Mouse (Mus musculus) midbrain, embryonic 16.5 days (tissue): ENCODE results near the gene Rpp21. TPM values are rescaled to one million over a fixed set of nuclear protein-coding genes. Genes with fewer than 3 reads are reported as not detected.

Experiments used
- ATAC-seq: fragments of 200-750 bp; cut with Nextera tagmentation; 2 replicates; pipeline ENCODE4 v1.8.0; 2017; ENCODE audit warnings: moderate TSS enrichment
- H3K27ac ChIP-seq: fragments of 300-500 bp; sonication (generic); 2 replicates; pipeline ENCODE4 v1.5.1; 2014; ENCODE audit warnings: mild to moderate bottlenecking, low read length, mixed read lengths
- H3K27me3 ChIP-seq: fragments of 300-500 bp; sonication (generic); 2 replicates; pipeline ENCODE4 v1.6.1; 2014; ENCODE audit warnings: low read depth, low read length, mixed read lengths; ENCODE audit not compliant: control insufficient read depth, insufficient read depth
- H3K36me3 ChIP-seq: fragments of 300-500 bp; sonication (generic); 2 replicates; pipeline ENCODE4 v1.6.1; 2014; ENCODE audit warnings: mild to moderate bottlenecking, low read length, moderate library complexity, mixed read lengths; ENCODE audit not compliant: control insufficient read depth, insufficient read depth
- H3K4me1 ChIP-seq: fragments of 300-500 bp; sonication (generic); 2 replicates; pipeline ENCODE4 v1.6.1; 2014; ENCODE audit warnings: mild to moderate bottlenecking, low read length, mixed read lengths; ENCODE audit not compliant: control insufficient read depth, insufficient read depth
- H3K4me2 ChIP-seq: fragments of 300-500 bp; sonication (generic); 2 replicates; pipeline ENCODE4 v1.6.1; 2014; ENCODE audit warnings: mild to moderate bottlenecking, low read length, mixed read lengths
- H3K4me3 ChIP-seq: fragments of 300-500 bp; sonication (generic); 2 replicates; pipeline ENCODE4 v1.5.1; 2014; ENCODE audit warnings: low read depth, mild to moderate bottlenecking, low read length, moderate library complexity, mixed read lengths
- H3K9ac ChIP-seq: fragments of 300-500 bp; sonication (generic); 2 replicates; pipeline ENCODE4 v1.6.1; 2014; ENCODE audit warnings: low read depth, low read length, mixed read lengths
- H3K9me3 ChIP-seq: fragments of 300-500 bp; sonication (generic); replicated peaks from 2 replicates; pipeline ENCODE4 v1.6.1; 2014; ENCODE audit warnings: mild to moderate bottlenecking, low read length, mixed read lengths; ENCODE audit not compliant: control insufficient read depth, poor library complexity, severe bottlenecking
- WGBS: fragments of 180-500 bp; shearing (Covaris S2); extraction: QIAGEN DNeasy Blood & Tissue Kit; methylation state at CpG from one replicate; pipeline ENCODE4 v1.1.7; 2014; 5-methylcytosine and 5-hydroxymethylcytosine counted together
- polyA plus RNA-seq: library from polyadenylated mRNA; unstranded; fragments of >200 nt; fragmentation: Nextera tagmentation; extraction: Ambion mirVana; gene quantifications from 2 replicates; pipeline ENCODE4 v1.2.1, GENCODE M21; 2015

Gene Rpp21
- polyA plus RNA-seq, 1 experiment from 2014 or later: 135 TPM

- Histone ChIP-seq H3K9ac (no peak overlapping the region), H3K27ac (no peak overlapping the region), H3K4me2 (no peak overlapping the region), H3K4me1 (no peaks in the 10 kb centered on the region), H3K9me3 (no peaks in the 10 kb centered on the region), H3K27me3 (peaks cover 20% of the 10 kb centered on the region), H3K4me3 (no peak overlapping the region), H3K36me3 (no peaks in the 10 kb centered on the region)
- no peak for ATAC-seq
- 56% methylated on average over 3 of the region's 3 CpGs for WGBS
Observed at GRCm38 (mm10) chr17:36224451-36224850, 33.4 kb downstream of the Rpp21 start.

- Histone ChIP-seq H3K4me2 (no peak overlapping the region), H3K4me3 (no peak overlapping the region), H3K4me1 (0 out of 2 replicates have a peak, but pooled peaks cover 2% of the 10 kb centered on the region), H3K9ac (no peak overlapping the region), H3K36me3 (no peaks in the 10 kb centered on the region), H3K27me3 (peaks cover 31% of the 10 kb centered on the region), H3K27ac (no peak overlapping the region), H3K9me3 (no peaks in the 10 kb centered on the region)
- WGBS: 49% methylated on average over 5 of the region's 5 CpGs
- no peak for ATAC-seq
Observed at GRCm38 (mm10) chr17:36218594-36219155, 39.2 kb downstream of the Rpp21 start.

GRCm38 (mm10) chr17:36215586-36215985 is 42.3 kb downstream of the Rpp21 start:
- WGBS: 2% methylated on average over 20 of the region's 20 CpGs
- Histone ChIP-seq H3K4me2 (peak overlapping the region; percentile 21), H3K27ac (no peak overlapping the region), H3K4me1 (0 out of 2 replicates have a peak, but pooled peaks cover 2% of the 10 kb centered on the region), H3K27me3 (peaks cover 41% of the 10 kb centered on the region), H3K9me3 (no peaks in the 10 kb centered on the region), H3K9ac (no peak overlapping the region), H3K4me3 (0 out of 2 replicates have a peak overlapping the region, but pooled peaks have one; percentile 7), H3K36me3 (no peaks in the 10 kb centered on the region)
- no peak for ATAC-seq

- Histone ChIP-seq H3K27me3 (peaks cover 27% of the 10 kb centered on the region), H3K4me1 (peaks cover 4% of the 10 kb centered on the region; the same call in 1 of the 2 replicates)
Observed at GRCm38 (mm10) chr17:36206846-36207245, 51.0 kb downstream of the Rpp21 start.

GRCm38 (mm10) chr17:36205862-36206261 is 52.0 kb downstream of the Rpp21 start:
- H3K4me3 ChIP-seq: peak overlapping the region; percentile 35
- H3K36me3 ChIP-seq: no peaks in the 10 kb centered on the region
- no peak for ATAC-seq
- no peaks in the 10 kb centered on the region for H3K9me3 ChIP-seq
- WGBS: under 1% methylated on average over 32 of the region's 41 CpGs
- H3K4me1 ChIP-seq: peaks cover 4% of the 10 kb centered on the region; the same call in 1 of the 2 replicates
- H3K4me2 ChIP-seq: peak overlapping the region; percentile 66
- no peak overlapping the region for H3K27ac ChIP-seq
- H3K9ac ChIP-seq: peak overlapping the region; percentile 30; the same call in 1 of the 2 replicates
- peaks cover 26% of the 10 kb centered on the region for H3K27me3 ChIP-seq

More at GRCm38 (mm10) chr17:36206846-36207245, 51.0 kb downstream of the Rpp21 start:
- H3K4me2 ChIP-seq: no peak overlapping the region
- ATAC-seq: no peak
- H3K9ac ChIP-seq: no peak overlapping the region
- no peak overlapping the region for H3K4me3 ChIP-seq
- no peaks in the 10 kb centered on the region for H3K9me3 ChIP-seq
- no peak overlapping the region for H3K27ac ChIP-seq
- no peaks in the 10 kb centered on the region for H3K36me3 ChIP-seq

Other genes starting within 250 kb of the Rpp21 start
- gene H2-T24, start 237.5 kb downstream of the Rpp21 start, polyA plus RNA-seq: 8.0 and 8.8 TPM in 2 replicates
- 4.1 and 4.8 TPM in 2 replicates for gene H2-T23, start 225.2 kb downstream of the Rpp21 start, polyA plus RNA-seq
- gene H2-T22, start 215.3 kb downstream of the Rpp21 start, polyA plus RNA-seq: 5.3 and 6.2 TPM in 2 replicates
- not detected in 2 replicates for gene Gm6034, start 215.1 kb downstream of the Rpp21 start, polyA plus RNA-seq
- not detected in 2 replicates for gene Gm11127, start 199.7 kb downstream of the Rpp21 start, polyA plus RNA-seq
- not detected in 2 replicates for gene Gm19684, start 136.4 kb downstream of the Rpp21 start, polyA plus RNA-seq
- gene Gm7030, start 128.6 kb downstream of the Rpp21 start, polyA plus RNA-seq: not detected in 2 replicates
- not detected in 2 replicates for gene Gm8909, start 89.5 kb downstream of the Rpp21 start, polyA plus RNA-seq
- not detected in 2 replicates for gene H2-T3, start 67.8 kb downstream of the Rpp21 start, polyA plus RNA-seq
- 26.2 and 28.6 TPM in 2 replicates for gene Trim39, start 14.2 kb upstream of the Rpp21 start, polyA plus RNA-seq
- 0.25 and 0.33 TPM in 2 replicates for gene H2-M10.2, start 28.4 kb upstream of the Rpp21 start, polyA plus RNA-seq
- not detected in 2 replicates for gene H2-M10.1, start 68.1 kb upstream of the Rpp21 start, polyA plus RNA-seq
- gene H2-M10.3, start 110.3 kb upstream of the Rpp21 start, polyA plus RNA-seq: not detected in 2 replicates
- not detected in 2 replicates for gene H2-M10.4, start 204.3 kb upstream of the Rpp21 start, polyA plus RNA-seq